Mouse (Mus musculus): ENCODE data around the gene Best2. TPM values are rescaled to one million over a fixed set of nuclear protein-coding genes. Genes with fewer than 3 reads are reported as not detected.
A peak's percentile ranks its signal among the peaks of the same experiment; 100 is the strongest.

The Best2 gene
- total and polyA plus RNA-seq, 3 experiments, result 0.04 to 0.13 TPM; not detected in 1

- TF ChIP-seq KAT2A (conservative IDR thresholded peaks at IDR 0.05; ENCODE audit: low read depth, low read length) (no peak), ETS1 (IDR thresholded peaks at IDR 0.05; ENCODE audit: low read depth, low read length) (0 out of 2 replicates have a peak, but pooled peaks have one; percentile 3), CHD1 (IDR thresholded peaks at IDR 0.05; ENCODE audit: low read depth, low read length) (0 out of 2 replicates have a peak, but pooled peaks have one; percentile 13), MAZ (IDR thresholded peaks at IDR 0.05; ENCODE audit: low read depth, low read length) (no peak)
- no peaks in the 10 kb centered on the region for H3K9me3 ChIP-seq (replicated peaks; ENCODE audit: insufficient read depth, low read length)
- peak overlapping the region; percentile 91 for H3K9ac ChIP-seq (ENCODE audit: control insufficient read depth, low read depth, low read length, poor library complexity, severe bottlenecking)
- peaks cover 4 to 35% of the 10 kb centered on the region in 2 experiments; a peak in 3 of 4 replicates for H3K36me3 ChIP-seq (ENCODE audit: control insufficient read depth in 1 of 2, insufficient read depth in 2 of 2, low read length in 2 of 2)
- H3K27me3 ChIP-seq (ENCODE audit: control insufficient read depth in 1 of 2, insufficient read depth in 2 of 2, low read length in 2 of 2), result no peaks in the 10 kb centered on the region
- peaks cover 7 to 42% of the 10 kb centered on the region in 2 experiments for H3K4me1 ChIP-seq (ENCODE audit: control insufficient read depth in 1 of 2, insufficient read depth in 2 of 2, low read length in 2 of 2)
- H3K79me2 ChIP-seq (ENCODE audit: control insufficient read depth, insufficient read depth, low read length, poor library complexity), result peaks cover 22% of the 10 kb centered on the region
- H3K4me3 ChIP-seq (ENCODE audit: control insufficient read depth in 1 of 2, insufficient read depth in 1 of 2, low read depth in 2 of 2, low read length in 2 of 2), result peak overlapping the region; percentile 65 to 73
- DNase-seq (ENCODE audit: low read depth, low spot score), result no peak
- H3K27ac ChIP-seq (ENCODE audit: control insufficient read depth, low read depth, low read length), result peak overlapping the region; percentile 84
These were observed 44.1 kb downstream of the Best2 start for GRCm38 (mm10) chr8:84970135-84970790.

- peaks cover 4 to 35% of the 10 kb centered on the region in 2 experiments; a peak in 3 of 4 replicates for H3K36me3 ChIP-seq (ENCODE audit: control insufficient read depth in 1 of 2, insufficient read depth in 2 of 2, low read length in 2 of 2)
- H3K27ac ChIP-seq (ENCODE audit: control insufficient read depth, low read depth, low read length), result peak within 1 kb of the TSS; percentile 84
- H3K79me2 ChIP-seq (ENCODE audit: control insufficient read depth, insufficient read depth, low read length, poor library complexity), result peaks cover 22% of the 10 kb centered on the region
- H3K9me3 ChIP-seq (replicated peaks; ENCODE audit: insufficient read depth, low read length), result no peaks in the 10 kb centered on the region
- DNase-seq (ENCODE audit: low read depth, low spot score), result peak; percentile 83
- peak within 1 kb of the TSS; percentile 65 to 73 for H3K4me3 ChIP-seq (ENCODE audit: control insufficient read depth in 1 of 2, insufficient read depth in 1 of 2, low read depth in 2 of 2, low read length in 2 of 2)
- no peaks in the 10 kb centered on the region for H3K27me3 ChIP-seq (ENCODE audit: control insufficient read depth in 1 of 2, insufficient read depth in 2 of 2, low read length in 2 of 2)
- H3K4me1 ChIP-seq (ENCODE audit: control insufficient read depth in 1 of 2, insufficient read depth in 2 of 2, low read length in 2 of 2), result peaks cover 7 to 42% of the 10 kb centered on the region in 2 experiments
- H3K9ac ChIP-seq (ENCODE audit: control insufficient read depth, low read depth, low read length, poor library complexity, severe bottlenecking), result peak within 1 kb of the TSS; percentile 91
- TF ChIP-seq CHD1 (IDR thresholded peaks at IDR 0.05; ENCODE audit: low read depth, low read length) (peak; percentile 98), GABPA (IDR thresholded peaks at IDR 0.05; ENCODE audit: low read depth, low read length) (no peak), NRF1 (IDR thresholded peaks at IDR 0.05; ENCODE audit: insufficient read depth, low read depth, low read length, poor library complexity, severe bottlenecking) (0 out of 2 replicates have a peak, but pooled peaks have one; percentile 13), JUND (IDR thresholded peaks at IDR 0.05; ENCODE audit: low read depth, low read length) (no peak), MAZ (IDR thresholded peaks at IDR 0.05; ENCODE audit: low read depth, low read length) (peak; percentile 85), USF1 (IDR thresholded peaks at IDR 0.05; ENCODE audit: low read depth, low read length) (no peak), USF2 (IDR thresholded peaks at IDR 0.05; ENCODE audit: borderline replicate concordance in 1 of 2, insufficient read depth in 1 of 2, low read depth in 1 of 2, low read length in 2 of 2) (no peak), SIN3A (IDR thresholded peaks at IDR 0.05; ENCODE audit: low read length) (peak; percentile 72), POLR2AphosphoS5 (IDR thresholded peaks at IDR 0.05; ENCODE audit: borderline replicate concordance, low read depth, low read length) (no peak), TCF12 (IDR thresholded peaks at IDR 0.05; ENCODE audit: low read depth, low read length) (peak; percentile 44), MAFK (IDR thresholded peaks at IDR 0.05; ENCODE audit: borderline replicate concordance, low read depth, low read length) (no peak), ZKSCAN1 (IDR thresholded peaks at IDR 0.05; ENCODE audit: low read depth, low read length) (no peak), CHD2 (IDR thresholded peaks at IDR 0.05; ENCODE audit: low read length) (no peak), TAL1 (IDR thresholded peaks at IDR 0.05; ENCODE audit: low read length) (no peak), MXI1 (IDR thresholded peaks at IDR 0.05; ENCODE audit: low read depth, low read length) (peak; percentile 81), CTCF (IDR thresholded peaks at IDR 0.05 in 2 of 3, conservative IDR thresholded peaks at IDR 0.05 in 1 of 3; ENCODE audit: control insufficient read depth in 1 of 3, insufficient read depth in 1 of 3, low read depth in 2 of 3, low read length in 3 of 3, poor library complexity in 1 of 3, severe bottlenecking in 1 of 3) (no peak), POLR2A (IDR thresholded peaks at IDR 0.05; ENCODE audit: control insufficient read depth in 1 of 2, insufficient read depth in 1 of 2, low read depth in 1 of 2, low read length in 2 of 2, poor library complexity in 1 of 2) (peak; percentile 63 to 94; a peak in 3 of 4 replicates), NELFE (IDR thresholded peaks at IDR 0.05; ENCODE audit: low read depth, low read length) (peak; percentile 95), RAD21 (IDR thresholded peaks at IDR 0.05; ENCODE audit: low read depth, low read length) (no peak), KAT2A (conservative IDR thresholded peaks at IDR 0.05; ENCODE audit: low read depth, low read length) (peak; percentile 47; the same call in 1 of the 2 replicates), MEF2A (IDR thresholded peaks at IDR 0.05; ENCODE audit: extremely low read depth, insufficient replicate concordance, low read depth, low read length, poor library complexity, severe bottlenecking) (no peak), POLR2AphosphoS2 (IDR thresholded peaks at IDR 0.05; ENCODE audit: low read length) (peak; percentile 81), HCFC1 (IDR thresholded peaks at IDR 0.05; ENCODE audit: low read depth, low read length) (peak; percentile 67), ZNF384 (IDR thresholded peaks at IDR 0.05; ENCODE audit: low read depth, low read length) (no peak), MYC (IDR thresholded peaks at IDR 0.05; ENCODE audit: low read depth, low read length) (peak; percentile 90), ZC3H11A (IDR thresholded peaks at IDR 0.05; ENCODE audit: low read depth, low read length) (no peak)
These were observed 44.8 kb downstream of the Best2 start, which contains the start of the genes Gm49661, Prdx2 and Rnaseh2a for GRCm38 (mm10) chr8:84969241-84970134. Gene Gm49661, minus strand, starts transcription at chr8:84969433. Gene Prdx2, plus strand, starts transcription at chr8:84969587. Gene Rnaseh2a, minus strand, starts transcription at chr8:84969767.

All from MEL (cell line).